Comparison of ENCODE assay signal across 8 mouse cellular contexts in the genomic region with DNA sequence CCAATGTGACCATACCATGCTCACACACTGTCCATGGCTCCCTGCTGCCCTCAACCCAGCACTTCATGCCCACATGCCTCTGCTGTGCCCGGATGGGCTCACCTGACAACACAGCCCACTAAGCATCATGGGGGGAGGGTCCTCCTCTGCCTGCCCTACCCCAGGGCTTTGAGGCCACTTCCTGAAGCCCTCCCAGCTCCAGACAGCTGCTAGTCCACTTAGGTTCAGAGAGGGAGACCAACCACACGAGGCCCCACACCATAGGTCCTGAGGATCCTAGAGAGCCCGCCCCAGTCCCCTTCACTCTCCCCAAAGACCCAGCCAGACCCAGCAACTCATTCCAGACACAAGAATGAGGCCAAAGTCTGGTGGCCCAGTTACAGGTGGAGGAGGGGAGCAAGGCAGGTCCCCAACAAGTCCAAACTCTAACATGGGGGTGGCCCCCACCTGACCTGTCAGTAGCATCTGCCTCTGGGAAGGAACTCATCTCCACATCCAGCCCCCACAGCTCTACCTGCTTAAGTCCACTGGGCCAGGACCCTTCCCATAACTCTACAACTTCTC. TPM values are rescaled to one million over a fixed set of nuclear protein-coding genes. Genes with fewer than 3 reads are reported as not detected.
DNase-seq lines count a peak whose midpoint lies in the region; ATAC-seq and TF ChIP-seq lines count a peak whose summit lies in the region.

No protein-coding gene starts in this region.

- 52% methylated on average over 3 of the region's 3 CpGs for WGBS in lung, postnatal 0 days
- 18% methylated on average over 3 of the region's 3 CpGs for WGBS in hindbrain, embryonic 11.5 days
- 50% methylated on average over 3 of the region's 3 CpGs for WGBS in limb, embryonic 13.5 days
- WGBS in stomach, embryonic 15.5 days = 53% methylated on average over 3 of the region's 3 CpGs

- no peaks in the 10 kb centered on the region for H3K9me3 ChIP-seq in lung, postnatal 0 days (ENCODE audit: low read length)
- no peaks in the 10 kb centered on the region for H3K9me3 ChIP-seq in hindbrain, embryonic 11.5 days (ENCODE audit: control insufficient read depth, low read length)
- H3K9me3 ChIP-seq in limb, embryonic 13.5 days = no peaks in the 10 kb centered on the region
- H3K9me3 ChIP-seq in stomach, embryonic 15.5 days = no peaks in the 10 kb centered on the region

- peak overlapping the region; percentile 99 for H3K4me2 ChIP-seq in lung, postnatal 0 days (replicated peaks; ENCODE audit: low read depth, low read length)
- H3K4me2 ChIP-seq in hindbrain, embryonic 11.5 days (replicated peaks; ENCODE audit: low read depth, low read length) = peak overlapping the region; percentile 96
- H3K4me2 ChIP-seq in limb, embryonic 13.5 days (replicated peaks) = peak overlapping the region; percentile 99
- peak overlapping the region; percentile 96 for H3K4me2 ChIP-seq in stomach, embryonic 15.5 days

- DNase-seq in lung, postnatal 0 days (ENCODE audit: low spot score) = no peak
- DNase-seq in lung, postnatal 25 days (ENCODE audit: low spot score) = no peak
- DNase-seq in hindbrain, embryonic 11.5 days (ENCODE audit: low spot score) = peak; percentile 19
- no peak for DNase-seq in urinary bladder, adult 2 months (ENCODE audit: low spot score)
- DNase-seq in gastrocnemius, postnatal 36 days = no peak

- peak overlapping the region; percentile 93 for H3K4me3 ChIP-seq in lung, postnatal 0 days (ENCODE audit: low read depth, low read length)
- peak overlapping the region; percentile 85 for H3K4me3 ChIP-seq in hindbrain, embryonic 11.5 days (ENCODE audit: low read depth, low read length)
- peak overlapping the region; percentile 89 for H3K4me3 ChIP-seq in limb, embryonic 13.5 days
- H3K4me3 ChIP-seq in stomach, embryonic 15.5 days (replicated peaks) = peak overlapping the region; percentile 86

- no peak for TF ChIP-seq EP300 in lung, postnatal 0 days (IDR thresholded peaks at IDR 0.05)

- H3K4me1 ChIP-seq in lung, postnatal 0 days (ENCODE audit: insufficient read depth, low read depth, low read length) = peaks cover 37% of the 10 kb centered on the region
- peaks cover 39% of the 10 kb centered on the region for H3K4me1 ChIP-seq in hindbrain, embryonic 11.5 days (replicated peaks; ENCODE audit: control insufficient read depth, insufficient read depth, low read length)
- peaks cover 67% of the 10 kb centered on the region for H3K4me1 ChIP-seq in limb, embryonic 13.5 days
- peaks cover 57% of the 10 kb centered on the region for H3K4me1 ChIP-seq in stomach, embryonic 15.5 days

- peak overlapping the region; percentile 51; the same call in 1 of the 2 replicates for H3K27ac ChIP-seq in lung, postnatal 0 days (ENCODE audit: low read length)
- peak overlapping the region; percentile 92; the same call in 1 of the 2 replicates for H3K27ac ChIP-seq in hindbrain, embryonic 11.5 days (ENCODE audit: low read depth, low read length)
- no peak overlapping the region for H3K27ac ChIP-seq in limb, embryonic 13.5 days
- no peak overlapping the region for H3K27ac ChIP-seq in stomach, embryonic 15.5 days

- no peak for ATAC-seq in lung, postnatal 0 days
- ATAC-seq in hindbrain, embryonic 11.5 days (ENCODE audit: low FRiP score) = no peak
- no peak for ATAC-seq in limb, embryonic 13.5 days (ENCODE audit: low FRiP score, low read depth)
- no peak for ATAC-seq in stomach, embryonic 15.5 days (ENCODE audit: insufficient read depth, low FRiP score, low read depth)
- no peak for ATAC-seq in inflammation-experienced regulatory T-cells, adult 6 months

- intact Hi-C loops in gastrocnemius, postnatal 36 days (cut with DNase I) = no loop called here

- H3K36me3 ChIP-seq in lung, postnatal 0 days (ENCODE audit: insufficient read depth, low read length) = peaks cover 4% of the 10 kb centered on the region; the same call in 1 of the 2 replicates
- peaks cover 4% of the 10 kb centered on the region; the same call in 1 of the 2 replicates for H3K36me3 ChIP-seq in hindbrain, embryonic 11.5 days (ENCODE audit: control insufficient read depth, insufficient read depth, low read length)
- peaks cover 26% of the 10 kb centered on the region for H3K36me3 ChIP-seq in limb, embryonic 13.5 days
- H3K36me3 ChIP-seq in stomach, embryonic 15.5 days = 0 out of 2 replicates have a peak, but pooled peaks cover 7% of the 10 kb centered on the region

- peak overlapping the region; percentile 84 for H3K9ac ChIP-seq in lung, postnatal 0 days (replicated peaks; ENCODE audit: low read depth)
- H3K9ac ChIP-seq in hindbrain, embryonic 11.5 days (ENCODE audit: low read depth, low read length) = peak overlapping the region; percentile 82
- H3K9ac ChIP-seq in limb, embryonic 13.5 days = peak overlapping the region; percentile 88
- peak overlapping the region; percentile 79; the same call in 1 of the 2 replicates for H3K9ac ChIP-seq in stomach, embryonic 15.5 days

- H3K27me3 ChIP-seq in lung, postnatal 0 days (replicated peaks; ENCODE audit: insufficient read depth, low read length) = no peaks in the 10 kb centered on the region
- H3K27me3 ChIP-seq in hindbrain, embryonic 11.5 days (ENCODE audit: control insufficient read depth, insufficient read depth, low read length) = no peaks in the 10 kb centered on the region
- no peaks in the 10 kb centered on the region for H3K27me3 ChIP-seq in limb, embryonic 13.5 days
- H3K27me3 ChIP-seq in stomach, embryonic 15.5 days (replicated peaks) = no peaks in the 10 kb centered on the region

- no peak for TF ChIP-seq CTCF in lung, postnatal 0 days (IDR thresholded peaks at IDR 0.05)

RNA-seq across cellular contexts. Expression of gene Nr2f6, which starts 2.2 kb away (rescaled TPM):
- polyA plus RNA-seq in lung, postnatal 0 days (2015; fragmentation: Nextera tagmentation; extraction: Ambion mirVana) = 61.5 and 69.4 TPM in 2 replicates
- 69.5 and 78.3 TPM in 2 replicates for polyA plus RNA-seq in hindbrain, embryonic 11.5 days (2014; fragmentation: Nextera tagmentation; extraction: Ambion mirVana)
- polyA plus RNA-seq in limb, embryonic 13.5 days (2015; fragmentation: Nextera tagmentation; extraction: Ambion mirVana) = 38.2 and 43.7 TPM in 2 replicates
- 80.9 and 81.8 TPM in 2 replicates for polyA plus RNA-seq in stomach, embryonic 15.5 days (2015; fragmentation: Nextera tagmentation; extraction: Ambion mirVana)
- 1 to 10 TPM in 2 of 3 experiments, under 1 TPM in 1; 0.93 to 2.4 (median 1.1) TPM for polyA plus RNA-seq in inflammation-experienced regulatory T-cells, adult 6 months (2017; shearing (Covaris generic))
- 65.7 and 75.0 TPM in 2 replicates for polyA plus RNA-seq in urinary bladder, adult 2 months (2012; rRNA removed)
- total RNA-seq in gastrocnemius, postnatal 36 days (2021) = 10 to 100 TPM; 20.9 to 21.5 TPM

RNA-seq across cellular contexts. Expression of gene Ocel1, which starts 8.5 kb away (rescaled TPM):
- polyA plus RNA-seq in lung, postnatal 0 days (2015; fragmentation: Nextera tagmentation; extraction: Ambion mirVana) = 11.1 and 11.9 TPM in 2 replicates
- 3.0 and 3.7 TPM in 2 replicates for polyA plus RNA-seq in hindbrain, embryonic 11.5 days (2014; fragmentation: Nextera tagmentation; extraction: Ambion mirVana)
- 3.1 and 4.1 TPM in 2 replicates for polyA plus RNA-seq in limb, embryonic 13.5 days (2015; fragmentation: Nextera tagmentation; extraction: Ambion mirVana)
- 8.0 TPM in 2 replicates for polyA plus RNA-seq in stomach, embryonic 15.5 days (2015; fragmentation: Nextera tagmentation; extraction: Ambion mirVana)
- 1 to 10 TPM; 3.3 to 4.7 (median 4.5) TPM for polyA plus RNA-seq in inflammation-experienced regulatory T-cells, adult 6 months (2017; shearing (Covaris generic))
- 10.3 and 12.0 TPM in 2 replicates for polyA plus RNA-seq in urinary bladder, adult 2 months (2012; rRNA removed)
- 1 to 10 TPM; 5.1 to 7.5 TPM for total RNA-seq in gastrocnemius, postnatal 36 days (2021)

RNA-seq across cellular contexts. Expression of gene Use1, which starts 12.9 kb away (rescaled TPM):
- polyA plus RNA-seq in lung, postnatal 0 days (2015; fragmentation: Nextera tagmentation; extraction: Ambion mirVana) = 136 and 139 TPM in 2 replicates
- polyA plus RNA-seq in hindbrain, embryonic 11.5 days (2014; fragmentation: Nextera tagmentation; extraction: Ambion mirVana) = 77.8 and 78.6 TPM in 2 replicates
- 108 and 110 TPM in 2 replicates for polyA plus RNA-seq in limb, embryonic 13.5 days (2015; fragmentation: Nextera tagmentation; extraction: Ambion mirVana)
- polyA plus RNA-seq in stomach, embryonic 15.5 days (2015; fragmentation: Nextera tagmentation; extraction: Ambion mirVana) = 87.4 and 88.8 TPM in 2 replicates
- polyA plus RNA-seq in inflammation-experienced regulatory T-cells, adult 6 months (2017; shearing (Covaris generic)) = 100 to 1,000 TPM; 185 to 341 (median 339) TPM
- polyA plus RNA-seq in urinary bladder, adult 2 months (2012; rRNA removed) = 218 and 244 TPM in 2 replicates
- 10 to 100 TPM; 75.4 to 96.2 TPM for total RNA-seq in gastrocnemius, postnatal 36 days (2021)

RNA-seq across cellular contexts. Expression of gene Ushbp1, which starts 16.0 kb away (rescaled TPM):
- 29.5 and 42.0 TPM in 2 replicates for polyA plus RNA-seq in lung, postnatal 0 days (2015; fragmentation: Nextera tagmentation; extraction: Ambion mirVana)
- 2.9 and 3.6 TPM in 2 replicates for polyA plus RNA-seq in hindbrain, embryonic 11.5 days (2014; fragmentation: Nextera tagmentation; extraction: Ambion mirVana)
- 8.1 and 8.2 TPM in 2 replicates for polyA plus RNA-seq in limb, embryonic 13.5 days (2015; fragmentation: Nextera tagmentation; extraction: Ambion mirVana)
- 10.8 and 10.9 TPM in 2 replicates for polyA plus RNA-seq in stomach, embryonic 15.5 days (2015; fragmentation: Nextera tagmentation; extraction: Ambion mirVana)
- polyA plus RNA-seq in inflammation-experienced regulatory T-cells, adult 6 months (2017; shearing (Covaris generic)) = under 1 TPM in 2 of 3 experiments, not detected in 1; 0.13 to 0.21 TPM
- polyA plus RNA-seq in urinary bladder, adult 2 months (2012; rRNA removed) = 22.0 and 23.9 TPM in 2 replicates
- 1 to 10 TPM; 6.4 to 8.1 TPM for total RNA-seq in gastrocnemius, postnatal 36 days (2021)

RNA-seq across cellular contexts. Expression of gene Babam1, which starts 17.1 kb away (rescaled TPM):
- 60.8 and 62.5 TPM in 2 replicates for polyA plus RNA-seq in lung, postnatal 0 days (2015; fragmentation: Nextera tagmentation; extraction: Ambion mirVana)
- polyA plus RNA-seq in hindbrain, embryonic 11.5 days (2014; fragmentation: Nextera tagmentation; extraction: Ambion mirVana) = 102 and 106 TPM in 2 replicates
- 93.1 and 99.7 TPM in 2 replicates for polyA plus RNA-seq in limb, embryonic 13.5 days (2015; fragmentation: Nextera tagmentation; extraction: Ambion mirVana)
- 92.2 and 98.2 TPM in 2 replicates for polyA plus RNA-seq in stomach, embryonic 15.5 days (2015; fragmentation: Nextera tagmentation; extraction: Ambion mirVana)
- polyA plus RNA-seq in inflammation-experienced regulatory T-cells, adult 6 months (2017; shearing (Covaris generic)) = 10 to 100 TPM; 52.0 to 70.5 (median 54.7) TPM
- polyA plus RNA-seq in urinary bladder, adult 2 months (2012; rRNA removed) = 87.3 and 92.4 TPM in 2 replicates
- 10 to 100 TPM; 60.1 to 68.3 TPM for total RNA-seq in gastrocnemius, postnatal 36 days (2021)

Comparison
In these comparisons a context has a peak if more than half of its experiments do, and no peak if none do; other contexts are left out.
1. H3K27ac ChIP-seq: peak in lung, postnatal 0 days (single experiment) and hindbrain, embryonic 11.5 days (single experiment); none in limb, embryonic 13.5 days (single experiment) and stomach, embryonic 15.5 days (single experiment).
2. RNA of gene Nr2f6, which starts 2.2 kb away (polyA plus RNA-seq): 80.9 to 81.8 TPM in stomach, embryonic 15.5 days, 65.7 to 75.0 TPM in urinary bladder, adult 2 months, 69.5 to 78.3 TPM in hindbrain, embryonic 11.5 days, 61.5 to 69.4 TPM in lung, postnatal 0 days and 38.2 to 43.7 TPM in limb, embryonic 13.5 days; 0.93 to 2.4 TPM in inflammation-experienced regulatory T-cells, adult 6 months; every median in the first group is over 10 times any median in the second.
3. Peak in every context shown above with its lines, with median percentiles within 50 percentile points of each other: H3K4me2 ChIP-seq, H3K4me3 ChIP-seq and H3K9ac ChIP-seq.